Mouse (Mus musculus): ENCODE measurements at regions not wholly inside any gene's neighbourhood (a gene's known extent, or its start where the extent isn't known, plus 50 kb on each side); places are given as distances from the start of the nearest gene placed in this dataset.

DNA sequence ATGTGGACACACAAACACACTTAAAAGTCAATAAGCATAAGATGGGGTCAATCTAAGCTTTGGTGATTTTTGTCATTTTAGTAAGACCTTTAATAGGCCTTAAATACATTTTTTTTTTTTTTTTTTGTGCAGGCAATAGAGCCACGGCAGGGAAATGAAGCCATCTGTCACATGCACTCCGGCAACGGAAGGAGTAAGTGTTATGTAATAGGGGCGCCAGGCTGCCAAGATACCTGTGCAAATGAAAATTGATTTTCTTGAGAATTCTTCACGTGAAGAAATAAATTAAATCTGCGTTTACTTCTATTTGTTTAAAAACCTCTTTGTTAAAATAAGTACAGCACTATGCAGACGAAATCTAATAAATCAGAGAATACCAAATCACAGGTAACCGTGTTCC lies 54.6 kb upstream of the Card11 start:
- WGBS (ENCODE audit: insufficient replicate concordance), result 61% methylated on average over 8 of the region's 8 CpGs
- no peak for ATAC-seq (ENCODE audit: low read depth)
- no peak overlapping the region for H3K4me2 ChIP-seq (ENCODE audit: low read depth, low read length)

DNA sequence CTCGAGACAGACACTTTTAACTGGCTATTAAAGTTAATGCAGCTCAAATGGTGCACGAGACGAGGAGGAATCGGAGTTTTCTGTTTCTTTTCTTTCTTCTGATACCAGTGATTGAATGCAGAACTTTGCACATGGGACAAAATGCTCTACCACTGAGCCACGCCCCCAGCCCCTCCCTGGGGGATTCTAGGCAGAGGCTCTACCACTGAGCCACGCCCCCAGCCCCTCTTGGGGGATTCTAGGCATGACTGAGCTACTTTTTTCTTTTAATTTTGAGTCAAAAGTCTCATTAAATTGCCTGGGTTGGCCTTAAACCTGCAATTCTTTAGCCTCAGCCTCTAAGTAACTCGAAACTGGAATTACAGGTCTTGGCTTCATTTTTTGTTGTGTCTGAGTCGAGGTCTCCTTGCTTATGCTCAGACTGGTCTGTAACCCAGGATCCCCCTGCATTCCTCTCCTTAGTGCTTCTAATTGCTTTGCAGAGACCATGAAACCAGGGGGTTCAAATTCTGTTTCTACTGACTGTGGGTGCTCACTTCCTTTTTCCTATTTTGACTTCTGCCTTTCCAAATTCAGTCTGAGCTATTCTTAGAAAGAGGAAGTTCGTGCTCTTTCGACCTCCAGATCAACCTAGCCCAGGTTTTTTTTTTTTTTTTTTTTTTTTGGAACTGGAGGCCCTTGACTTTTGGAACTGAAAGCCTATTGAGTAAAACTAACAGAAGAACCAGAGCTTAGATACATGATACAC lies 55.4 kb upstream of the Card11 start:
- Histone ChIP-seq H3K9ac (ENCODE audit: low read depth, low read length) (no peak overlapping the region), H3K27me3 (ENCODE audit: control insufficient read depth, insufficient read depth, low read depth, low read length) (no peaks in the 10 kb centered on the region), H3K36me3 (ENCODE audit: control insufficient read depth, insufficient read depth) (no peaks in the 10 kb centered on the region), H3K9me3 (replicated peaks; ENCODE audit: control insufficient read depth, low read length) (0 out of 2 replicates have a peak, but pooled peaks cover 2% of the 10 kb centered on the region), H3K27ac (ENCODE audit: low read length) (no peak overlapping the region), H3K4me1 (ENCODE audit: control insufficient read depth, low read depth, low read length) (no peaks in the 10 kb centered on the region), H3K4me2 (ENCODE audit: low read depth, low read length) (no peak overlapping the region), H3K4me3 (ENCODE audit: low read depth, low read length) (no peak overlapping the region)
- no peak for ATAC-seq (ENCODE audit: low read depth)
- 34% methylated on average over 10 of the region's 10 CpGs for WGBS (ENCODE audit: insufficient replicate concordance)

More for the DNA sequence above, 54.6 kb upstream of the Card11 start:
- no peaks in the 10 kb centered on the region for H3K36me3 ChIP-seq (ENCODE audit: control insufficient read depth, insufficient read depth)
- H3K4me3 ChIP-seq (ENCODE audit: low read depth, low read length), result no peak overlapping the region
- no peaks in the 10 kb centered on the region for H3K4me1 ChIP-seq (ENCODE audit: control insufficient read depth, low read depth, low read length)
- H3K9ac ChIP-seq (ENCODE audit: low read depth, low read length), result no peak overlapping the region
- H3K27me3 ChIP-seq (ENCODE audit: control insufficient read depth, insufficient read depth, low read depth, low read length), result no peaks in the 10 kb centered on the region
- no peak overlapping the region for H3K27ac ChIP-seq (ENCODE audit: low read length)
- H3K9me3 ChIP-seq (replicated peaks; ENCODE audit: control insufficient read depth, low read length), result 0 out of 2 replicates have a peak, but pooled peaks cover 2% of the 10 kb centered on the region

DNA sequence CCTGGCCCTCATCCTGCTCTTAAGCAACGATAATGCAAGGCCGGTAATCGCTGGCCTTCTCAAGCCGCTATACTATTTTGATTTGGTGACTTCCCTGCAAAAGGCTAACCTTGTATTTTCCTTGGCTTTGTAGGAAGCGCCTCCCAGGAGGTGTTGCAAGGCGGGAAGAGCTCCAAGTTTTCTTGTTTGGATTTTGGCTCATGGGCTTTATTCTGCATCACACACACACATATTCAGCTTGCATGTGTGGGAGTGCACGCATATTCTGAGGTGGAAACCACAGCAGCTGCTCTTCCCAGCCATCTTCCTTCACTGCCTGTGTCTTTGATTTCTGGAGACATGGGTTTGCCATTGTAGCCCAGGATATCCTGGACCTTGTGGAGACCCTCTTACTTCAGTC lies 57.8 kb upstream of the Card11 start:
- H3K9ac ChIP-seq (ENCODE audit: low read depth, low read length), result no peak overlapping the region
- H3K4me1 ChIP-seq (ENCODE audit: control insufficient read depth, low read depth, low read length), result no peaks in the 10 kb centered on the region
- no peak overlapping the region for H3K4me2 ChIP-seq (ENCODE audit: low read depth, low read length)
- no peaks in the 10 kb centered on the region for H3K36me3 ChIP-seq (ENCODE audit: control insufficient read depth, insufficient read depth)
- no peak overlapping the region for H3K4me3 ChIP-seq (ENCODE audit: low read depth, low read length)
- H3K9me3 ChIP-seq (replicated peaks; ENCODE audit: control insufficient read depth, low read length), result no peaks in the 10 kb centered on the region
- no peak for ATAC-seq (ENCODE audit: low read depth)
- no peak overlapping the region for H3K27ac ChIP-seq (ENCODE audit: low read length)
- H3K27me3 ChIP-seq (ENCODE audit: control insufficient read depth, insufficient read depth, low read depth, low read length), result no peaks in the 10 kb centered on the region
- 55% methylated on average over 7 of the region's 7 CpGs for WGBS (ENCODE audit: insufficient replicate concordance)

DNA sequence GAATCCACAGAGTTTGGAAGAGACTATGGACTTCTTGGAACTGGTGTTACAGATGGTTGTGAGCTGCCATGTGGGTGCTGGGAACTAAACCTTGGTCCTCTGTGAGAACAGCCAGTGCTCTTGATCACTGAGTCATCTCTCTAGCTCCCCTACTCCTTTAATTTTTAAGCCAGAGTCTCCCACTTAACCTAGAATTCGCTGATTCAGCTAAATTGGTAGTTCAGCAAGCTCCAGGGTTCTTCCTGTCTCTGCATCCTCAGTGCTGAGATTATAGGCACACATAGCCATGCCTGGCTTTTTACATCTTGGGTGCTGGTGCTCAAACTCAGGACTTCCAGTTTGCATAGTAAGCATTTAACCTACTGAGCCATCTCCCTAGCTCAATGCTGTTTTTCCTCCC lies 58.5 kb upstream of the Card11 start:
- Histone ChIP-seq H3K9ac (ENCODE audit: low read depth, low read length) (no peak overlapping the region), H3K27ac (ENCODE audit: low read length) (no peak overlapping the region), H3K4me3 (ENCODE audit: low read depth, low read length) (no peak overlapping the region), H3K4me2 (ENCODE audit: low read depth, low read length) (no peak overlapping the region), H3K9me3 (replicated peaks; ENCODE audit: control insufficient read depth, low read length) (no peaks in the 10 kb centered on the region), H3K36me3 (ENCODE audit: control insufficient read depth, insufficient read depth) (no peaks in the 10 kb centered on the region), H3K27me3 (ENCODE audit: control insufficient read depth, insufficient read depth, low read depth, low read length) (no peaks in the 10 kb centered on the region), H3K4me1 (ENCODE audit: control insufficient read depth, low read depth, low read length) (no peaks in the 10 kb centered on the region)
- 32% methylated on average over 1 of the region's 1 CpGs for WGBS (ENCODE audit: insufficient replicate concordance)
- no peak for ATAC-seq (ENCODE audit: low read depth)

DNA sequence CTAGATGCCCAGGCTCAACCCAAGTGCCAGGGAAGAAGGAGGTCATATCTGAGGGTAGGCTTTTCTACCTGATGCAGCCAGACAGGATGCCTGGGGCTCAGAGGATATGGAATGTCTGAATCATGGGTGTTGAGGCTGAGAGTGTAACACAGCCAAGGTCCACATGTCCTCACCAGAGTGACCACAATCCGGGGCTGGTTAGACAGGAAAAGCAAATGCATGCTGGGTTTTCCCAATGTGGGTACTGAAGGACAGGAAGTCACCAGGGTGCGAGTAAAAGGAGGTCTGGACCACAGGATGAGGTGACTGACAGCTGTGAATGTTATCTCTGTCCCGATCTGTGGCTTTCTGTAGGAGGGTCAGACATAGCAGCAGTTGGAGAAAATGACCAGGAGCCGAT lies 61.8 kb upstream of the Card11 start:
- H3K27ac ChIP-seq (ENCODE audit: low read length), result no peak overlapping the region
- no peaks in the 10 kb centered on the region for H3K27me3 ChIP-seq (ENCODE audit: control insufficient read depth, insufficient read depth, low read depth, low read length)
- no peak overlapping the region for H3K4me3 ChIP-seq (ENCODE audit: low read depth, low read length)
- no peaks in the 10 kb centered on the region for H3K9me3 ChIP-seq (replicated peaks; ENCODE audit: control insufficient read depth, low read length)
- H3K36me3 ChIP-seq (ENCODE audit: control insufficient read depth, insufficient read depth), result no peaks in the 10 kb centered on the region
- no peak overlapping the region for H3K4me2 ChIP-seq (ENCODE audit: low read depth, low read length)
- 10% methylated on average over 4 of the region's 4 CpGs for WGBS (ENCODE audit: insufficient replicate concordance)
- no peaks in the 10 kb centered on the region for H3K4me1 ChIP-seq (ENCODE audit: control insufficient read depth, low read depth, low read length)
- no peak for ATAC-seq (ENCODE audit: low read depth)
- no peak overlapping the region for H3K9ac ChIP-seq (ENCODE audit: low read depth, low read length)

DNA sequence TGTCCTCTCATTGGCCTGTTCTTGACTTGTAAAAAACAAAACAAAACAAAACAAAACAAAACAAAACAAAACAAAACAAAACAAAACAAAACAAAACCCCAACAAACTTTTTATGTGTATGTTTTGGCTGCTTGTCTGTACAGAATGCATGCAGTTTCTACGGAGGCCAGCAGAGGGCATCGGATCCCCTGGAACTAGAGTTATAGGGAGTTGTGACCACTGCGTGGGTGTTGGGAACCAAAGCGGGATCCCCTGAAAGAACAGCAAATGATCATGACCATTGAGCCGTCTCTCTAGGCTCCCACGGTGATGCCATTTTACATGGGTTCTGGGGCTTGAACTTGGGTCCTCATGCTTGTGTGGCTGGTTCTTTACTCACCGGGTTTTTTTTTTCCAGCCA lies 67.2 kb upstream of the Card11 start:
- ATAC-seq (ENCODE audit: low read depth), result no peak
- H3K4me2 ChIP-seq (ENCODE audit: low read depth, low read length), result no peak overlapping the region
- H3K9me3 ChIP-seq (replicated peaks; ENCODE audit: control insufficient read depth, low read length), result no peaks in the 10 kb centered on the region
- no peak overlapping the region for H3K4me3 ChIP-seq (ENCODE audit: low read depth, low read length)
- WGBS (ENCODE audit: insufficient replicate concordance), result 73% methylated on average over 7 of the region's 7 CpGs
- no peak overlapping the region for H3K9ac ChIP-seq (ENCODE audit: low read depth, low read length)
- H3K4me1 ChIP-seq (ENCODE audit: control insufficient read depth, low read depth, low read length), result no peaks in the 10 kb centered on the region
- H3K27me3 ChIP-seq (ENCODE audit: control insufficient read depth, insufficient read depth, low read depth, low read length), result no peaks in the 10 kb centered on the region
- H3K36me3 ChIP-seq (ENCODE audit: control insufficient read depth, insufficient read depth), result no peaks in the 10 kb centered on the region
- no peak overlapping the region for H3K27ac ChIP-seq (ENCODE audit: low read length)

DNA sequence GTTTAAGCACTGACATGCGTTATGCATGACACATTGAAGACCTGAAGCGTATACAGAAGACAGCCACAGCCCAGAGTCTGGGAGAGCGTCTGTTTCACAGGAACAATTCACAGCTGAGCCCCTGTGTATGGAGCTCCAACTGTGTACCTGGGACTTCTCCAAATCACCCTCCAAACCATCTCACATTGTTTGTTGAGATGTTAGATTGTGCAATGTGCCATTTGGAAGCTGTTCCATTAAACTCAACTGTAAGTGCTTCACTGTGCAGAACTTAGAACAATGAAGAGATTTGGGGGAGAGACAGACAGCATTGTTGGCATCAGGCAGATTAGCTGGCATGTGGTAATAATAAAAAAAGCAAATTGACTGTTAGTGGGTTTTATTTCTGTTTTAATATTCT lies 74.1 kb upstream of the Card11 start:
- no peak overlapping the region for H3K27ac ChIP-seq (ENCODE audit: low read length)
- no peak overlapping the region for H3K4me2 ChIP-seq (ENCODE audit: low read depth, low read length)
- ATAC-seq (ENCODE audit: low read depth), result no peak
- 64% methylated on average over 3 of the region's 3 CpGs for WGBS (ENCODE audit: insufficient replicate concordance)
- no peaks in the 10 kb centered on the region for H3K9me3 ChIP-seq (replicated peaks; ENCODE audit: control insufficient read depth, low read length)
- H3K9ac ChIP-seq (ENCODE audit: low read depth, low read length), result no peak overlapping the region
- H3K27me3 ChIP-seq (ENCODE audit: control insufficient read depth, insufficient read depth, low read depth, low read length), result no peaks in the 10 kb centered on the region
- no peaks in the 10 kb centered on the region for H3K4me1 ChIP-seq (ENCODE audit: control insufficient read depth, low read depth, low read length)
- H3K4me3 ChIP-seq (ENCODE audit: low read depth, low read length), result no peak overlapping the region
- H3K36me3 ChIP-seq (ENCODE audit: control insufficient read depth, insufficient read depth), result no peaks in the 10 kb centered on the region

DNA sequence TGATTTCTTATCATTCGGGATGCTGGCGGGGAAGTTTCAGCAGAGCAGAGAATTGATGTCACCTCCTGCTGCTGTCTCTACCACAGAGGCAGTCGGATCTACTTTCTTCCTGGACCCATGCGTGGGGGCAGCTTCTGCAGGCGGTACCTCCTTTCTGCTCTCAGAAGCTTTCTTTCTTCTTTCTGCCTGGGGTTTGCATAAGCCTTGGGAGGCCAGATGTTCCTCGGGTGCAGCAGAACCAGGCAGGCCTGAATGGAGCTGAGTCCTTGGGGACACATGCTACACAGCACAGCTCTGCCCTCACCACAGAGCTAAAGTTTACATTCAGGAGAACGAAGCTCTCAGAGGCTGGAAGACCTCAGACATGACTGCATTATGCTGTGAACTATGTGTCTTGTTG lies 75.8 kb upstream of the Card11 start:
- H3K36me3 ChIP-seq (ENCODE audit: control insufficient read depth, insufficient read depth), result no peaks in the 10 kb centered on the region
- no peak overlapping the region for H3K4me3 ChIP-seq (ENCODE audit: low read depth, low read length)
- H3K9ac ChIP-seq (ENCODE audit: low read depth, low read length), result no peak overlapping the region
- no peaks in the 10 kb centered on the region for H3K4me1 ChIP-seq (ENCODE audit: control insufficient read depth, low read depth, low read length)
- no peak overlapping the region for H3K4me2 ChIP-seq (ENCODE audit: low read depth, low read length)
- no peak for ATAC-seq (ENCODE audit: low read depth)
- H3K27ac ChIP-seq (ENCODE audit: low read length), result no peak overlapping the region
- 60% methylated on average over 7 of the region's 7 CpGs for WGBS (ENCODE audit: insufficient replicate concordance)
- H3K9me3 ChIP-seq (replicated peaks; ENCODE audit: control insufficient read depth, low read length), result no peaks in the 10 kb centered on the region
- H3K27me3 ChIP-seq (ENCODE audit: control insufficient read depth, insufficient read depth, low read depth, low read length), result no peaks in the 10 kb centered on the region

DNA sequence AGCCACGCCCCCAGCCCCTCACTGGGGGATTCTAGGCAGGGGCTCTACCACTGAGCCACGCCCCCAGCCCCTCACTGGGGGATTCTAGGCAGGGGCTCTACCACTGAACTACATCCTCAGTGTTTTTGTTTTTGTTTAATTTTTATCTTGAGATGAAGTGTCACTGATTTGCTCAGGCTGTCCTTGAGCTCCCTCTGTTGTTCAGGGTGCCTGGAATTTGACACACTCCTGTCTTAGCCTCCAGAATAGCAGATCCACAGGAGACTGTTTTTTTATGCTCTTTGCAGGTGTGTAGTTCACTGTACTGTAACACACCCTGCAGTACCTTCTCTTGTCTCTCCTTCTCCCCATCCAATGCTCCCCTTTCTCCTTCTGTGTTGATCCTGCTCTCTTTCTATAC lies 76.6 kb upstream of the Card11 start:
- WGBS (ENCODE audit: insufficient replicate concordance), result 33% methylated on average over 2 of the region's 2 CpGs
- H3K4me1 ChIP-seq (ENCODE audit: control insufficient read depth, low read depth, low read length), result no peaks in the 10 kb centered on the region
- no peak overlapping the region for H3K4me2 ChIP-seq (ENCODE audit: low read depth, low read length)
- H3K27ac ChIP-seq (ENCODE audit: low read length), result no peak overlapping the region
- no peak for ATAC-seq (ENCODE audit: low read depth)
- no peaks in the 10 kb centered on the region for H3K36me3 ChIP-seq (ENCODE audit: control insufficient read depth, insufficient read depth)
- H3K27me3 ChIP-seq (ENCODE audit: control insufficient read depth, insufficient read depth, low read depth, low read length), result no peaks in the 10 kb centered on the region
- H3K9ac ChIP-seq (ENCODE audit: low read depth, low read length), result no peak overlapping the region
- no peaks in the 10 kb centered on the region for H3K9me3 ChIP-seq (replicated peaks; ENCODE audit: control insufficient read depth, low read length)
- no peak overlapping the region for H3K4me3 ChIP-seq (ENCODE audit: low read depth, low read length)
